Mouse (Mus musculus) C2C12 (cell line): ENCODE measurements around the gene Sart3. TPM values are rescaled to one million over a fixed set of nuclear protein-coding genes. Genes with fewer than 3 reads are reported as not detected.

Experiments
- H3K27me3 ChIP-seq: one replicate; pipeline ENCODE4 v1.6.1; 2011; ENCODE audit not compliant: control insufficient read depth, insufficient read depth, insufficient read length
- H3K36me3 ChIP-seq: one replicate; pipeline ENCODE4 v1.6.1; 2011; ENCODE audit not compliant: control insufficient read depth, insufficient read depth
- H3K4me3 ChIP-seq: one replicate; pipeline ENCODE4 v1.5.1; 2011; ENCODE audit warnings: mild to moderate bottlenecking, control low read depth; ENCODE audit not compliant: poor library complexity, insufficient read depth, severe bottlenecking
- H3K79me2 ChIP-seq: one replicate; pipeline ENCODE4 v1.6.1; 2011; ENCODE audit not compliant: control insufficient read depth, insufficient read depth
- H3K79me3 ChIP-seq: one replicate; pipeline ENCODE4 v1.6.1; 2011; ENCODE audit warnings: low read depth, control low read depth
- H3ac ChIP-seq: one replicate; pipeline ENCODE3; 2011; ENCODE audit warnings: low read depth; ENCODE audit not compliant: control insufficient read depth, insufficient read length
- CEBPB ChIP-seq: IDR thresholded peaks from one replicate; pipeline ENCODE4 v1.6.1; 2011; ENCODE audit warnings: low read depth, mild to moderate bottlenecking, control low read depth, moderate library complexity
- CTCF ChIP-seq: IDR thresholded peaks from one replicate; pipeline ENCODE4 v1.5.1; 2011; ENCODE audit not compliant: control insufficient read depth, insufficient read depth, insufficient read length
- FOSL1 ChIP-seq: IDR thresholded peaks from one replicate; pipeline ENCODE4 v1.8.0; 2011; ENCODE audit warnings: mild to moderate bottlenecking, low read length; ENCODE audit not compliant: poor library complexity, insufficient read depth, severe bottlenecking
- MAX ChIP-seq: IDR thresholded peaks from one replicate; pipeline ENCODE4 v1.6.1; 2011; ENCODE audit warnings: mild to moderate bottlenecking, control low read depth
- MYOD1 ChIP-seq: IDR thresholded peaks from one replicate; pipeline ENCODE4 v1.6.1; 2011; ENCODE audit warnings: low read depth; ENCODE audit not compliant: control insufficient read depth, insufficient read length
- MYOG ChIP-seq: IDR thresholded peaks from one replicate; pipeline ENCODE4 v1.6.1; 2011; ENCODE audit not compliant: control insufficient read depth, insufficient read length; ENCODE audit errors: extremely low read depth
- USF1 ChIP-seq: IDR thresholded peaks from one replicate; pipeline ENCODE4 v1.6.1; 2011; ENCODE audit warnings: low read depth, mild to moderate bottlenecking, control low read depth, moderate library complexity
- polyA plus RNA-seq: library from polyadenylated mRNA; unstranded; fragments of >200 nt; fragmentation: generic; extraction: Trizol; gene quantifications from one replicate; pipeline ENCODE4 v1.2.1, GENCODE M21; 2012; ENCODE audit warnings: missing spikeins

Sart3 gene
- polyA plus RNA-seq, 1 experiment = 53.4 TPM

- Histone ChIP-seq H3ac (no peak overlapping the region), H3K27me3 (no peaks in the 10 kb centered on the region), H3K79me3 (peaks cover 3% of the 10 kb centered on the region), H3K79me2 (peaks cover 11% of the 10 kb centered on the region), H3K4me3 (no peak overlapping the region), H3K36me3 (no peaks in the 10 kb centered on the region)
- TF ChIP-seq USF1 (no peak), CEBPB (no peak), MYOD1 (no peak), CTCF (no peak), FOSL1 (no peak), MAX (no peak), MYOG (no peak)
Observed at GRCm38 (mm10) chr5:113796401-113797148, 24.3 kb upstream of the Sart3 start.

GRCm38 (mm10) chr5:113791197-113792095, 19.1 kb upstream of the Sart3 start:
- H3K79me2 ChIP-seq = no peaks in the 10 kb centered on the region
- TF ChIP-seq MAX = no peak
- TF ChIP-seq USF1 = no peak
- no peak for TF ChIP-seq FOSL1
- no peak for TF ChIP-seq CEBPB
- no peak for TF ChIP-seq CTCF
- TF ChIP-seq MYOG = no peak
- TF ChIP-seq MYOD1 = no peak
- H3K79me3 ChIP-seq = no peaks in the 10 kb centered on the region

GRCm38 (mm10) chr5:113790453-113791196, 18.3 kb upstream of the Sart3 start:
- no peaks in the 10 kb centered on the region for H3K79me2 ChIP-seq
- no peak for TF ChIP-seq MYOD1
- TF ChIP-seq MAX = no peak
- no peak for TF ChIP-seq MYOG
- TF ChIP-seq CTCF = no peak
- no peak for TF ChIP-seq USF1
- no peak for TF ChIP-seq FOSL1
- no peak for TF ChIP-seq CEBPB
- H3K4me3 ChIP-seq = no peak overlapping the region
- no peaks in the 10 kb centered on the region for H3K27me3 ChIP-seq
- H3ac ChIP-seq = no peak overlapping the region
- H3K36me3 ChIP-seq = no peaks in the 10 kb centered on the region
- H3K79me3 ChIP-seq = no peaks in the 10 kb centered on the region

More at GRCm38 (mm10) chr5:113791197-113792095, 19.1 kb upstream of the Sart3 start:
- no peaks in the 10 kb centered on the region for H3K27me3 ChIP-seq
- H3K36me3 ChIP-seq = no peaks in the 10 kb centered on the region
- H3ac ChIP-seq = no peak overlapping the region
- H3K4me3 ChIP-seq = no peak overlapping the region

- no peaks in the 10 kb centered on the region for H3K79me3 ChIP-seq
- no peaks in the 10 kb centered on the region for H3K79me2 ChIP-seq
- H3K36me3 ChIP-seq = no peaks in the 10 kb centered on the region
- no peaks in the 10 kb centered on the region for H3K27me3 ChIP-seq
- H3ac ChIP-seq = no peak overlapping the region
- TF ChIP-seq MYOG (no peak), MYOD1 (no peak), FOSL1 (no peak), MAX (no peak), USF1 (no peak), CTCF (no peak), CEBPB (no peak)
- H3K4me3 ChIP-seq = no peak overlapping the region
Observed at GRCm38 (mm10) chr5:113789075-113789788, 16.9 kb upstream of the Sart3 start.

DNA sequence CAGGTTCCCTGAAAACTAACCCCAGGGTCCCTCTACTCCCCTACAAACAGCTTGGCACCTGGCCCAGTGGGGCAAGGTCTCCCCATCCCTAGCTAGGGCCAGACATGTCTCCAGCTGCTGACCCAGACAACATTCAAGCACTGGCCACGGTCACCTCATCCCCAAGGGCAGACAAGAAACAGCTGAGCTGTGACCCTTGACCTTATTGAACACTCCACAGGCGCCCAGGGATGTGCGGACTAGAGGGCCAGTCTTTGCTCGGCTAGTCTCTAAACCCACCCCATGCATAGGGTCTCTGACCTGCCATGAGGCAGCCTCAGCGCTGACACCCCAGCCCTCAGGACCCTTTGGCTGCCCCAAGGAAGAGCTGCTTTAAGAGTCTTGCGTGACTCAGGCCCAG, 16.3 kb upstream of the Sart3 start:
- TF ChIP-seq USF1 = no peak
- Histone ChIP-seq H3K27me3 (no peaks in the 10 kb centered on the region), H3K79me3 (no peaks in the 10 kb centered on the region), H3K79me2 (no peaks in the 10 kb centered on the region), H3ac (no peak overlapping the region), H3K4me3 (no peak overlapping the region), H3K36me3 (no peaks in the 10 kb centered on the region)
